Mouse (Mus musculus) cerebellum, adult 2 months (tissue): Measurements from ENCODE around the gene Polr3b.

Experiments used
- CTCF ChIP-seq: fragments of 200-500 bp; IDR thresholded peaks from 2 replicates; pipeline ENCODE4 v1.5.1; 2011; ENCODE audit warnings: low read depth, mild to moderate bottlenecking, control low read depth, low read length, moderate library complexity, borderline replicate concordance; ENCODE audit not compliant: insufficient read depth
- POLR2A ChIP-seq: fragments of 200-500 bp; IDR thresholded peaks from 2 replicates; pipeline ENCODE4 v1.6.1; 2011; ENCODE audit warnings: low read length, control low read depth, borderline replicate concordance; ENCODE audit not compliant: insufficient read depth

DNA sequence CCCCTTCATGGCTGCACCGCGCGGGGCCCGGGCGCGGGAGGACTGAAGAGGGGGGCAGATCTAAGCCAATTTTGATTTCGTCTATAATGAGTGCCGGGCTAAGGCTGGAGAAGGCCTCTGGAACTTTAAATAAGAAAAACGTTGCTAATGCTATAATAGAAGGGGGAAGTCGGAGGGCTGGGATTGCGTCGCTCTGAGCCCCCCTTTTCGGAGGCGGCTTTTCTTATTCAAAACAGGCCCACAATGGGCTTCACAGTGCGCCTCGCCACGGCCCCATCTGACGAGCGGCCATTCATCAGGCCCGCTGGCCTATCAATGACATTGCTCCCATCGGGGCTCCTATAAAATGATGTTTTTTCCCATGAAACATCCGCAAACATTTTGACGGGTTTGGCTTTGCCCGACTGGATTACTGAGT, 133.7 kb downstream of the Polr3b start, which contains the start of gene Rfx4:
- TF ChIP-seq POLR2A (no peak), CTCF (no peak)
